Mouse (Mus musculus) kidney, postnatal 10 days (tissue): ENCODE data around the gene Unc80.
"Not testable (repeated sequence)": the region's sequence is repeated elsewhere in the genome, so short reads cannot be mapped to it uniquely, and the experiment has no call there.

Experiments used
- DNase-seq: peaks from one replicate; pipeline ENCODE4 v3.0.0; 2021; ENCODE audit warnings: mixed read lengths

Unc80 gene

GRCm38 (mm10) chr1:66638177-66638576 lies 170.0 kb downstream of the Unc80 start:
- DNase-seq, result no peak

GRCm38 (mm10) chr1:66646894-66647293 lies 178.7 kb downstream of the Unc80 start:
- no peak for DNase-seq

- DNase-seq, result no peak
Observed at GRCm38 (mm10) chr1:66649568-66649967, 181.4 kb downstream of the Unc80 start.

GRCm38 (mm10) chr1:66650006-66650405 lies 181.8 kb downstream of the Unc80 start:
- no peak for DNase-seq

GRCm38 (mm10) chr1:66655119-66655746 lies 187.1 kb downstream of the Unc80 start:
- no peak for DNase-seq

- DNase-seq, result no peak
Observed at GRCm38 (mm10) chr1:66655747-66656119, 187.6 kb downstream of the Unc80 start.

- DNase-seq, result no peak
Observed at GRCm38 (mm10) chr1:66671475-66671874, 203.3 kb downstream of the Unc80 start.

GRCm38 (mm10) chr1:66672812-66673211 lies 204.6 kb downstream of the Unc80 start:
- no peak for DNase-seq

- no peak for DNase-seq
Observed at GRCm38 (mm10) chr1:66677928-66678327, 209.8 kb downstream of the Unc80 start.

- DNase-seq, result no peak
Observed at GRCm38 (mm10) chr1:66678662-66679061, 210.5 kb downstream of the Unc80 start.

- no peak for DNase-seq
Observed at GRCm38 (mm10) chr1:66682974-66683373, 214.8 kb downstream of the Unc80 start.

GRCm38 (mm10) chr1:66691772-66692171 lies 223.6 kb downstream of the Unc80 start:
- no peak for DNase-seq

GRCm38 (mm10) chr1:66692308-66692707 lies 224.1 kb downstream of the Unc80 start:
- no peak for DNase-seq

- DNase-seq, result no peak
Observed at GRCm38 (mm10) chr1:66692780-66693392, 224.7 kb downstream of the Unc80 start.

- DNase-seq, result no peak
Observed at GRCm38 (mm10) chr1:66694266-66694665, 226.1 kb downstream of the Unc80 start.

GRCm38 (mm10) chr1:66695296-66695695 lies 227.1 kb downstream of the Unc80 start:
- DNase-seq, result no peak

GRCm38 (mm10) chr1:66699630-66700029 lies 231.5 kb downstream of the Unc80 start:
- DNase-seq, result not testable (repeated sequence)

- DNase-seq, result no peak
Observed at GRCm38 (mm10) chr1:66700149-66700692, 232.1 kb downstream of the Unc80 start.

GRCm38 (mm10) chr1:66700693-66701575 lies 232.8 kb downstream of the Unc80 start, which contains the start of gene Rpe:
Rpe (plus strand) TSS chr1:66700831.
- DNase-seq, result peak; percentile 97

- no peak for DNase-seq
Observed at GRCm38 (mm10) chr1:66701576-66701940, 233.4 kb downstream of the Unc80 start.

- no peak for DNase-seq
Observed at GRCm38 (mm10) chr1:66702623-66703345, 234.6 kb downstream of the Unc80 start.

GRCm38 (mm10) chr1:66704523-66704922 lies 236.4 kb downstream of the Unc80 start:
- no peak for DNase-seq

GRCm38 (mm10) chr1:66712859-66713258 lies 244.7 kb downstream of the Unc80 start:
- no peak for DNase-seq
